Mouse (Mus musculus) granulocyte monocyte progenitor cell, adult 5-6 weeks (primary cell): ENCODE data around the gene Tspan12. TPM values are rescaled to one million over a fixed set of nuclear protein-coding genes. Genes with fewer than 3 reads are reported as not detected.
"Not testable (repeated sequence)": the region's sequence is repeated elsewhere in the genome, so short reads cannot be mapped to it uniquely, and the experiment has no call there.

Source experiments
- ATAC-seq: replicated peaks from 2 replicates; pipeline ENCODE4 v1.8.0; 2016; ENCODE audit warnings: mild to moderate bottlenecking, moderate TSS enrichment, inconsistent platforms; ENCODE audit not compliant: poor library complexity, severe bottlenecking
- total RNA-seq, 2 experiments: library from RNA; stranded (forward) in 1 of 2; stranded (reverse) in 1 of 2; fragments of 200-712, 200-1000 nt in 1 of 2; fragments of >200 nt in 1 of 2; fragmentation: Nextera tagmentation in 1 of 2; gene quantifications; 2 replicates each; pipeline ENCODE4 v1.2.3; 2014 to 2017

The Tspan12 gene
- total RNA-seq, 2 experiments from 2014 or later, result not detected

- ATAC-seq, result no peak
These were observed 22.4 kb downstream of the Tspan12 start for GRCm38 (mm10) chr6:21829930-21830329.

DNA sequence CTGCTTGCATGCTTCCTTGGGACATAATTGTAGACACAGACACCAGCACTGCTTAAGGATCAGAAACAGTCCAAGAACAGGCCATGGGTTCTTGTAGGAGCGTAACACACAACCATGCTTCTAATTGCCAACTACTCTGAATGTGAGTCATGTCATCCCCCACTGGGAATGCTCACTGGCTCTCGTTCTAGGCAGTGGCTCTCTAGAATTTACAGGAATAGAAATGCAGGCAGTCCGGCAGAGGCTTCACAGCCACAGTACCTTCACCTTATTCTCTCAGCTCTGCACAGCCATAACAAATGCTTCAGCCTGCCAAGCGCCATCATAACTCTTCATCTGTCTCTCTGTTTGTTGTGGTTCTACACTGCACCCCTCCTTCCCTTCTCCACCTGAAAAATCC, 23.9 kb downstream of the Tspan12 start:
- ATAC-seq, result no peak

DNA sequence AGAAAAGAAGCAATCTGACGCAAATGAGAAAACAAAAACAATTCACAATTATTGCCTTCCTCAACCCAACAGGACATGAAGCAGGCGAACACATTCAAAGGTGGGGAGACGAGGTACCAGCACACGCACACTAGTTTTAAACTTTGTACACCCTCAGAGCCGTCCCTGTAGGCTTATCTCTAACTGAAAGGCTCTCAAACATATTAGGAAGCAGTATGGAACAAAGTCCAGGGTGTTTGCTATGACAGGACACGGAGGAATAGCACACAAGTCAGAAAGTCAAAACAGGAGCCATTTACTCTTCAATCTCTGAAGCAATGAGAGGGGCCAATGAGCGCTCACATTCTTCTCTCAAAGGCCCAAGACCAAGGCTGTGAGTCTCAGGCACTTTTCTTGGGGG, 24.3 kb downstream of the Tspan12 start:
- ATAC-seq, result no peak

GRCm38 (mm10) chr6:21823694-21824093, 28.6 kb downstream of the Tspan12 start:
- ATAC-seq, result no peak

GRCm38 (mm10) chr6:21823281-21823680, 29.0 kb downstream of the Tspan12 start:
- no peak for ATAC-seq

GRCm38 (mm10) chr6:21822721-21823134, 29.6 kb downstream of the Tspan12 start:
- no peak for ATAC-seq

GRCm38 (mm10) chr6:21818107-21818807, 34.1 kb downstream of the Tspan12 start:
- ATAC-seq, result no peak

GRCm38 (mm10) chr6:21806005-21806404, 46.3 kb downstream of the Tspan12 start:
- ATAC-seq, result no peak

DNA sequence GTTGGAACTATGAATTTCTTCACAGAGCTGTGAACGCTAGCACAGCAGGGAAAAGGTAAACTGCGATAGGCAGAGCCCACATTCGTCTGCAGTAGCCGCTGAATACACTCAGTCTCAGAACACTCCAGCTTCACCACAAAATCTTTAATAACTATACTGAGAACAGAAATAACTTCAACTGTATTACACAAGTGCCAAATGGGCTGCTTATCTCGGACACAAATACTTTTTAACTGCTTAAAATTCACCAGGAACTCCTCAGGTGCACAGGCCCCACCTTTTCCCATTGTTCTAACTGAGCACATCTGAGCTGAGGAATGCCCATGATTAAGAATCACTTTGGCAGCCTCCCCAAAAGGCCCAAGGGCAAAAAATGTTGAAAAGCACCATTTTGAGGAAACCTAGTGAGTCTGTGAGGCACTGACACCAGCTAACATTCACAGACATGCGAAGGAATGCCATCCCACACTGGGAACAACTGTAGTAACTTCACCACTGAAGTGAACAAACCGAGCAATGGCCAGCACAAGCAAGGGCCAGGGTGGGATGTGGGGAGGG, 47.2 kb downstream of the Tspan12 start:
- ATAC-seq, result no peak

DNA sequence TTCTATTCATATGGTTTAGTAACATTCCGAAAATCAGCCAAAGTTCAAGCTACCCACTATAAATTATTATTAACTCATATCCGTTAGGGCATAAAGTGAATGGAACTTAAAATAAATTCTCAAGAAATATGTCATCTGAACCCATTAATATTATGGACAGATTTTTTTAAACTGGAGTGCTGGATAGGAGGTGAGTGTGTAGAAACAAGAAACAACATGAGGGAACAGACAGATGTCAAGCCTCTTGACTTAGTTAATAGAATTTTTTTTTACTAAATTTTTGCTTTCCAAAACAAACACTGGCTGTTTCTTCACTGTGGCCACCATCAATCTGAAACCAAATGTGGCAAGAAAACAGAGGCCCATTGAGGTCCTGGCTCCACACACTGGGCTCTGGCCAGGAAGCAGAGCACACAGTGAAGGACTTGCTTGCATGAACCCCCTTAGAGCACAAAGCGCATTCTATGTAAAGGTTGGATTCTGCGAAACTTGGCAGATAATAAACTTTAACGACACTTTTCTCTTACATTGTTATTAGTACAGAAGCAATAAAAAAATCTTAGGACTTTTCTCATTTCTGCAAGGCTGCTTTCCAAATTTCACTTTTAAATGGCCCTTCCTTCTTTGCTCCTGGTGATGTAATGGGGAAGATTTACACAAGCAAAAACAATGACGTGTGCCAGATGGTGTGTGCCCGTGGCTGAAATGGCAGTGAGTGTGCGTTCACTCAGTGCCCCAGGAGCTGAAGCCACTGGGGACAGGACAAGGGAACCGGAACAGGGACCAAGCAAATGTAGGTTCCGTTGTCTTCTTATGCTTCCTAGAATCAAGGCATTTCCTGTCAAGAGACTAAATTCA, 48.6 kb downstream of the Tspan12 start:
- ATAC-seq, result no peak

GRCm38 (mm10) chr6:21798581-21798980, 53.7 kb downstream of the Tspan12 start:
- no peak for ATAC-seq

DNA sequence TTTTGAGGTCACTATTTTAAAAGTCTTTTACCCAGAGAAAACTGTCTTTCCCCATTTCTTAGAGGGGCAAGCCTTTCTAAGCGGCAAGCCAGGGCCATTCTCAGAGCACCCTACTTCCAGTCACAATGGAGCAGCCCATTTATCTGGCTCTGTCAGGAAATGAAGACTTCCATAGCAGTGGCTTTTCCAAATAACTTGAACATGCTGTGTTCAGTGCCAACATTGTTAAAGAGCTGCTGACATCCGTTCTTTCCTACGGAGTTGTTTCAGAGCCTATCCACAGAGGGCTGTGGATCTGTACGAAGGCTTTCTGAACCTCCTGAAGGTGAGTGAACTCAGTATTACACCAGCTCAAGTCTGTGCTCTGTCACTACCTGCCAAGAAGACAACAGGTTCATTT, 55.2 kb downstream of the Tspan12 start:
- no peak for ATAC-seq

- no peak for ATAC-seq
These were observed 55.9 kb downstream of the Tspan12 start for GRCm38 (mm10) chr6:21796413-21796812.

GRCm38 (mm10) chr6:21795410-21795809, 56.9 kb downstream of the Tspan12 start:
- no peak for ATAC-seq

- peak; percentile 85 for ATAC-seq
These were observed 57.3 kb downstream of the Tspan12 start for GRCm38 (mm10) chr6:21795072-21795407.

GRCm38 (mm10) chr6:21794337-21795071, 57.8 kb downstream of the Tspan12 start:
- ATAC-seq, result no peak

DNA sequence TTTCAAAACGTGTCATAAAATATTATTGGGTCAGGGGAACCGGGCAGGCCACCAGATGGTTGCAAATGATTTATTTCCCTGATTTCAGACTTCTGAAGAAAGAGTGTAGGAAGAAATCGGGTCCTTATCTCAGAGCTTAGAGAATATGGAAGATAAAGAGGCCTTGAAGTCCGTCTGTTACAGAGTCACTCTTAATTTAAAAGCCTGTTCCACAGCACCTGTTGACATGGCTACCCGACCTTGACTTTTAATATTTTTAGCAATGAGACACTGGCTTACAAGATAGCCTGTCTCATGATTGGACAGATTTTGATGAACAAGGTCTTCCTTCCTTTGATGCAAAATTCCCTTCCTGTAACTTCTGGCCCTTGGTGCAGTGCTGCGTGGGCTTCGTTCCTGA, 61.0 kb downstream of the Tspan12 start:
- no peak for ATAC-seq

- ATAC-seq, result no peak
These were observed 61.7 kb downstream of the Tspan12 start for GRCm38 (mm10) chr6:21790550-21791086.

- ATAC-seq, result no peak
These were observed 62.3 kb downstream of the Tspan12 start for GRCm38 (mm10) chr6:21790036-21790435.

DNA sequence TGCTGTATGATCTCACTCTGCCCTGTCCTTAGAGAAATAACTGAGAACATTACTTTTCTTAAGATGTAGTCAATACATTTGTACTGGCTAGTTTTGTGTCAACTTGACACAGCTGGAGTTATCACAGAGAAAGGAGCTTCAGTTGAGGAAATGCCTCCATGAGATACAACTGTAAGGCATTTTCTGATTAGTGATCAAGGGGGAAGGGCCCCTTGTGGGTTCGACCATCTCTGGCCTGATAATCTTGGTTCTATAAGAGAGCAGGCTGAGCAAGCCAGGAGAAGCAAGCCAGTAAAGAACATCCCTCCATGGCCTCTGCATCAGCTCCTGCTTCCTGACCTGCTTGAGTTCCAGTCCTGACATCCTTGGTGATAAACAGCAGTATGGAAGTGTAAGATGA, 62.7 kb downstream of the Tspan12 start:
- ATAC-seq, result not testable (repeated sequence)
